Mouse (Mus musculus): ENCODE results near the gene Slc25a18. TPM values are rescaled to one million over a fixed set of nuclear protein-coding genes. Genes with fewer than 3 reads are reported as not detected.

Slc25a18 gene
- polyA plus RNA-seq, 1 experiment, result 0.08 TPM

DNA sequence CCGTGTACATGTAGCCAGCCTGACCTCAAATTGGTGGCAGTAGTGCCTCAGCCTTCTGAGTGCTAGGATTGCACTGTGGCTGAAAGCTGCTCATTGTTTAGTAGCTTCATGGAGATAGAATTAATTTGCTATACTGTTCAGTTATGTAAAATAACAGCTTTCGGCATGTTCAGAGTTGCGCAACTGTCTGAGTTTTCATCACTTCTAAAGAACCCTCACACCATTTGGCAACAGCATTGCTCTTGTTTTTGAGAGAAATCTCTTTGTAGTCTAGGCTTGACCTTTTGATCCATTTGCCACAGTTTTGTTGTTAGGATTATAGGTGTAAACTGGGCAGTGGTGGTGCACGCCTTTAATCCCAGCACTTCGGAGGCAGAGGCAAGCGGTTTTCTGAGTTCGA is 66.9 kb downstream of the Slc25a18 start:
- H3K4me3 ChIP-seq (ENCODE audit: low read depth, low read length), result no peak overlapping the region
- H3K27ac ChIP-seq (ENCODE audit: insufficient read depth, low read depth, low read length), result no peak overlapping the region
- no peak for TF ChIP-seq CTCF (IDR thresholded peaks at IDR 0.05; ENCODE audit: extremely low read depth, insufficient read length, insufficient replicate concordance, low read depth, low read length)
- TF ChIP-seq POLR2A (IDR thresholded peaks at IDR 0.05; ENCODE audit: low read depth, low read length), result no peak
- no peaks in the 10 kb centered on the region for H3K4me1 ChIP-seq (ENCODE audit: control insufficient read depth, insufficient read depth, insufficient read length, low read length)
- H3K27me3 ChIP-seq (ENCODE audit: control insufficient read depth, insufficient read depth, low read length), result no peaks in the 10 kb centered on the region
- WGBS, result 94% methylated on average over 7 of the region's 7 CpGs
- H3K36me3 ChIP-seq (ENCODE audit: control insufficient read depth, insufficient read depth, low read length), result no peaks in the 10 kb centered on the region

GRCm38 (mm10) chr6:120841754-120842153 is 68.4 kb downstream of the Slc25a18 start:
- H3K36me3 ChIP-seq (ENCODE audit: control insufficient read depth, insufficient read depth, low read length), result no peaks in the 10 kb centered on the region
- 93% methylated on average over 5 of the region's 5 CpGs for WGBS
- no peak overlapping the region for H3K4me3 ChIP-seq (ENCODE audit: low read depth, low read length)
- no peaks in the 10 kb centered on the region for H3K4me1 ChIP-seq (ENCODE audit: control insufficient read depth, insufficient read depth, insufficient read length, low read length)
- H3K27ac ChIP-seq (ENCODE audit: insufficient read depth, low read depth, low read length), result no peak overlapping the region
- no peaks in the 10 kb centered on the region for H3K27me3 ChIP-seq (ENCODE audit: control insufficient read depth, insufficient read depth, low read length)
- no peak for TF ChIP-seq CTCF (IDR thresholded peaks at IDR 0.05; ENCODE audit: extremely low read depth, insufficient read length, insufficient replicate concordance, low read depth, low read length)
- no peak for TF ChIP-seq POLR2A (IDR thresholded peaks at IDR 0.05; ENCODE audit: low read depth, low read length)

Other genes starting within 250 kb of the Slc25a18 start
- gene Hdhd5, start 242.3 kb upstream of the Slc25a18 start, polyA plus RNA-seq (2012; rRNA removed), result 6.2 and 9.9 TPM in 2 replicates
- 0.43 and 0.46 TPM in 2 replicates for gene Cecr2, start 107.2 kb upstream of the Slc25a18 start, polyA plus RNA-seq (2012; rRNA removed)
- 72.4 and 153 TPM in 2 replicates for gene Atp6v1e1, start 49.2 kb downstream of the Slc25a18 start, polyA plus RNA-seq (2012; rRNA removed)
- gene Bcl2l13, start 62.6 kb downstream of the Slc25a18 start, polyA plus RNA-seq (2012; rRNA removed), result 5.5 and 9.3 TPM in 2 replicates
- gene Bid, start 143.3 kb downstream of the Slc25a18 start, polyA plus RNA-seq (2012; rRNA removed), result 2.1 and 10.7 TPM in 2 replicates

All from small intestine, adult 2 months (tissue).